Mouse (Mus musculus) liver, embryonic 14.5 days (tissue): ENCODE data around the gene Fkbp15.

ENCODE experiments used
- CTCF ChIP-seq: IDR thresholded peaks from 2 replicates; pipeline ENCODE4 v1.5.1; 2016; ENCODE audit warnings: antibody characterized with exemption, low read depth, control low read depth
- EP300 ChIP-seq: IDR thresholded peaks from 2 replicates; pipeline ENCODE4 v1.6.1; 2016; ENCODE audit warnings: antibody characterized with exemption, low read depth

DNA sequence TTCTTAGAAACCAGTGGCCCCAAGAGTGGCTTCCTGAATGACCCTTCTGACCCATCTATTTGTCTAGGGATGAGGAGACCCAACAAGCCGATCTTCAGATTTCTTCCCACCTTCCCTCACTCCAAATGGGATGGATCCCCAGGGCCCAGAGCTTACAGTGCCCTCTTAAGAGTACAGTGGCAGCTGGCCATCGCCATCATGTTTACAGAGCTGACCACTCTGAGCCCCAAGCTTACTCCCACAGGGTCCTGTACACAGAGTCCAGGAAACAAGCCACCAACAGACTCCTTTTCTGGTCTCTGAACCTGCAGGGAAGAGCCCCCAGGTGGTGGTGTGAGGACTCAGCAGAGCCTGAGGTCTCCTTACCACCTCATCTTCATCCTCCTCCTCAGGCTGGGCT, 57.6 kb downstream of the Fkbp15 start:
- no peak for TF ChIP-seq CTCF
- no peak for TF ChIP-seq EP300
